Mouse (Mus musculus) megakaryocyte-erythroid progenitor cell, adult 5-6 weeks (primary cell): ENCODE results near the gene Uvrag. TPM values are rescaled to one million over a fixed set of nuclear protein-coding genes. Genes with fewer than 3 reads are reported as not detected.
"Not testable (repeated sequence)": the region's sequence is repeated elsewhere in the genome, so short reads cannot be mapped to it uniquely, and the experiment has no call there.

Source experiments
- ATAC-seq: replicated peaks from 2 replicates; pipeline ENCODE4 v1.8.0; 2016; ENCODE audit warnings: mild to moderate bottlenecking, inconsistent platforms; ENCODE audit not compliant: severe bottlenecking, poor library complexity, low FRiP score, low TSS enrichment
- total RNA-seq, 2 experiments: library from RNA; stranded (forward) in 1 of 2; stranded (reverse) in 1 of 2; fragments of 200-1000, 215-1000 nt in 1 of 2; fragments of >200 nt in 1 of 2; fragmentation: Nextera tagmentation in 1 of 2; gene quantifications; 2 replicates each; pipeline ENCODE4 v1.2.3; 2014 to 2017

Gene Uvrag
- total RNA-seq, 2 experiments from 2014 or later, result 15.0 to 16.2 TPM

GRCm38 (mm10) chr7:98996791-98997190, 144.2 kb downstream of the Uvrag start:
- ATAC-seq, result no peak

DNA sequence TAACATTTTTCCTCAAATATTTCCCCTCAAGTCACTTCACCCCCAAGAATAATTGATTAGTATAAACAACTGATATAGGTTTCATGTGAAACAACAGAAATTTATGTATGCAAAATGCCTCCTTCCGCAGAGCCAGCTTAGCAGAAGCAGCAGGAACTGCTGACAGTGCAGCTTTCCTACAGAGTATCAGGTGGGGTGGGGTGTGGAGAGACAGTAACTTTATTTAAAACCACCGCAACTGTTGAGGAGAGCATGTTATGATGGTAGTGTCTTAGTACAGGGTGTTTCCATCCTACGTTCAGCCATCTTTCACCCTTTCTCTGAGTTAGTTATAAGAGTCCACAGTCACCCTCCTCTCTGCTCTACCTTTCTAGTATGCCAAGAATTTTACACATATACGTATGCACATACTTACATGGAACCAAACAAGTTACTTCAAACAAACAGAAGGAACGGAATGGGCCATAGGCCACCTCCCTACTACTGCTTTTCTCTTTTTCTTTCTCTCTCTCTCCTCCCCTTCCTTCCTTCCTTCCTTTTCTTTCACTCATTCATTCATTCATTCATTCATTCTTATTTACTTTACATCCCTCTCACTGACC, 145.7 kb downstream of the Uvrag start:
- no peak for ATAC-seq

- no peak for ATAC-seq
These were observed 146.8 kb downstream of the Uvrag start for GRCm38 (mm10) chr7:98994137-98994536.

GRCm38 (mm10) chr7:98993395-98993794, 147.5 kb downstream of the Uvrag start:
- no peak for ATAC-seq

DNA sequence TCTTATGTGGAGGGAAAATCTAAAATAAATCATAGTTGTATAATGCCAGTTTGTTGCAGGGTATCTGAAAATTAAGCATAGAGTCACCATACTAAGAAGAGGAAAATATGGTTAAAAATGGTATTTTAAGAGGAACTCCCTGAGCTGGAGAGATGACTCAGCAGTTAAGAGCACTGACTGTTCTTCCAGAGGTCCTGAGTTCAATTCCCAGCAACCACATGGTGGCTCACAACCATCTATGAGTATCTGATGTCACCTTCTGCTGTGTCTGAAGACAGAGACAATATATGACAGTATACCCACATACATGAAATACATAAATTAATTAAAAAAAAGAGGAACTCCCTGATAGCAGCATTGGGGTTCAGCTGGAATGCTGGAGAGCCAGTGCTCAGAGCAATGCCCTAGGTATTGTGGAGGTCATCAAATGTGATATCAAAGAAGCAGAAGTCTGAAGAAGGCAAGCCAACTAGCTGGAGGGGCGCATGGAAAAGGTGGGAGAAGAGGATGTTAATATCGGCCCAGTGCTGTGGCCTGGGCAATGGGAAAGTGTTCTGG, 149.7 kb downstream of the Uvrag start:
- ATAC-seq, result no peak

DNA sequence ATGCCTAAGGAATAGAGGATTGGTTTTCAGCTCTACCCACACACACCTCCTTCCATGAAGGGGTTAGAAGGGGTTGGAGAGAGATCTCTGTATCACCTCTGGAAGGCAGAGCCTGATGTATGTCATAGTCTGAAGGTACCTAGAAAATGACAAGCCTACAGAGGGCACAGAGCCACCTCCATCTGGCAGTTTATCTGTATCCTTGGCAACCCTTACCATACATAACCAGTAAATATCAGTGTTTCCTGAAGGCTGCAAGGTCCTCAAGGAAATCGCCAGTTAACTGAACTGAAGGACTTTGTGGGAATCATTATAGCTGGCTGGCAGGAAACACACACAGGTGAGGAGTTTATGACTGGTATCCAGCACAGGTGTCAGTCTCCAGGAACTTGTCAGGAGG, 150.4 kb downstream of the Uvrag start:
- no peak for ATAC-seq

DNA sequence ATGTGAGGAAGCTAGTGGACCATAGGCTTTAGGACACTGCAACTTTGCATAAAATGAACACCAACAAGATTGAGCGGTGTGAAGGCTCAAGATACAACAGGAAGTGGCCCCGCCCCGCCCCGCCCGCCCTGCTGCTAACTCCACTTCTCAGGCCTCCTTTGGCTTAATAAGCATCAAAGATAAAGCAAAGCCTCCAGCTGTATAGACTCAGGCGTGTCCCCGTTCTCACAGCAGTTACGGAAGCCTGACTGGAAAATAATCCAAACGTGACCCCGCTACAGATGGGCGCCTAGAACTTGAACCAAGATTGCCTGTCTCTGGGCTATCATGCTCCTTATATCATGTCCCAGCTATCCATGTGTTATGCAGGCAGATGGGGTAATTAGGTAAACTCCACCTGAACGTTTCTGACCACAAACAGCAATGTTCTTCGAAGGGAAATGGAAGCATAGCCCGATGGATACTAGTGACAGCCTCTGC, 153.9 kb downstream of the Uvrag start:
- peak; percentile 77 for ATAC-seq

- ATAC-seq, result no peak
These were observed 155.0 kb downstream of the Uvrag start for GRCm38 (mm10) chr7:98985935-98986334.

DNA sequence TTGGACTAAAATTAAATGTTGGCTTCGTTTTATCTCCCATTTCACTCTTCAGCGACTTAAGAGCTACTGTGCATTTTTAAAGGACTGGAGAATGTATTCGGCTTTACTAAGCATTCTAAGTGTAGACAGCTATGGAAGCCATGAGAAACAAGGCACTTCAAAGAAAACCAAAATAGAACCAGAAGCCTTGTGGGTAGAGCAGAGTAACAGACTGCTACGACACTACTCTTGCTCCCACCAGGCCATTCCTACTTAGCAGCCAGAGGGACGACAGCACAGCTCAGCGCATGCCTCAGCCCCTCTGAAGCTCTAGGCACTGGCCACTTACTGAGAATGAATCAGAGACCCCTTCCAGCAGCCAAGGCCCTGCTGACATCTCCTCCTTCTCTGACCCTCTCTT, 155.5 kb downstream of the Uvrag start:
- no peak for ATAC-seq

DNA sequence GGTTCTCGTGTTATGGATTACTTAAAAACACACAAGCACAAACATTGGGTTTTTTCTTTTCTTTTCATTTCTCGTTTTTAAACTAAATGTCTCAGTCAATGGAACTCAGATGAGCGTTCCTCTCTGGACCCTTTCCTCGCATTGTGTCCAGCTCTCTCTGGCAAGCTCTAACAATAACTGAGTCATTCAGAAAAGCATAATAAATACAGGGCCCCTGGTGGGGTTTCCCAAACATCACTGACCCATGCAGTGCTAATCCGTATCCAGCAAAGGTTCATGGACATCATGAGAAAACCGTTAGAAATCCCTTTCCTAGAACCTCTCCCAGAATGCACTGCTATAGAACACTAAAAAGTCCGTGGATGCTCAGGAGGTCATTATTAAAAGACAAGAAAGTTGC, 156.6 kb downstream of the Uvrag start:
- no peak for ATAC-seq

DNA sequence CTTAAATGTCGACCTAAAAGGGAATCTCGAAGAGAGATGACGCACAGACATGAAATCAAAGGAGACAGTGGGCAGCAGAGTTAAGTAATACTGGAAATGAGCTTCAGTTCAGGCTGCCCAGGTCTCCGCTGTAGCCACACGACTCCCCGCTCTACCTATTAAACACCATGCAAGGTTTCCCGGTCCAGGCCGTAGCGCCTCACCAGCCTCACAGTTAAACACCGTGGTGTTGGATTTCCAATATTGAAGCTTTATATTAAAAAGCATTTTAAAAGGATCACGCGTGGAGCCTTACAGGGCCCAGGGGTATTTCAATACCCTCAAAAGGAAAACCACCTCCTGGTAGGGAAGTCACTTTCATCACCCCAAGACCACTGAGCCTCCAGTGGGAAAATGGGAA, 157.9 kb downstream of the Uvrag start:
- ATAC-seq, result no peak

DNA sequence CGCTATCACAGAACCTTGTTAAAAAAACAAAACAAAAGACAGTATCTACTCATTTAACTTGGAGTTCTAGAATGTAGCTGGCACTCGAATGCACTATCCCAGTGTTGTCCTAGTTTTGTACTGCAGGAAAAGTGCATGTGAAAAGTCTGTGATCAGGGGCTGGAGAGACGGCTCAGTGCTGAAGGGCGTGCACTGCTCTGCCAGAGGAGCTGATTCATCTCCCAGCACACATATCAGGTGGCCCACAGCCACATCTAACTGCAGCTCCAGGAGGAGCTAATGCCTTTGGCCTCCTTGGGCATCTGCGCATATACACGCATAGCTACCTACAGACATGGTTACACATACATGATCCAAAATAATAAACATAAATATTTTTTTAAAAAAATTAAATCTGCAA, 159.5 kb downstream of the Uvrag start:
- ATAC-seq, result peak; percentile 90

DNA sequence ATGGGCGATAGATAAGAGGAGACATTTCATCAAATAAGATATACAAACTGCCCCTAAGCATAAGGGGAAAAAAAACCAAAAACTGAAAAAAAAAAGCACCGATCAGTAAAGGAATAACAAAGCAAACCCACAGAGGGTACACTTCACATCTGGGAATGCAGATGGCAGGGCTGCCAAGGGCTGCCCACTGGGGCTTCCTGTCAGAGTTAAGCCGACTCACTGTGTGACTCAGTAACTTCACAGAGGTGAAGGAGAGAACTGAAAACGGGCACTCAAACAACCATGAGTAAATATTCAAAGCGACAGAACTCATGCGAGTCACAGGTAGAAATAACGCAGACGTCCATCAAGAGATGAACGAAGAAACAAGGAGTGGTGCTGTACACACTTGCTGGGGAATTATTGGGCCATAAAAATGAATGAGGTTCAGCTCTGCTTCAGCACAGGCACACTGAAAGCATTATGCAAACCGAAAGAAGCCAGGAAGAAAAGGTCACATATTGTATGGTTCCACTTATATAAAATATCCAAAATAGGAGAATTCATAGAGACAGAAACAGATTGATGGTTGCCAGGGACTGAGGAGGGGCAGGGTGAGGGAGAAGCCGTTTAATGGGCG, 164.0 kb downstream of the Uvrag start:
- ATAC-seq, result peak; percentile 60; the same call in 1 of the 2 replicates

DNA sequence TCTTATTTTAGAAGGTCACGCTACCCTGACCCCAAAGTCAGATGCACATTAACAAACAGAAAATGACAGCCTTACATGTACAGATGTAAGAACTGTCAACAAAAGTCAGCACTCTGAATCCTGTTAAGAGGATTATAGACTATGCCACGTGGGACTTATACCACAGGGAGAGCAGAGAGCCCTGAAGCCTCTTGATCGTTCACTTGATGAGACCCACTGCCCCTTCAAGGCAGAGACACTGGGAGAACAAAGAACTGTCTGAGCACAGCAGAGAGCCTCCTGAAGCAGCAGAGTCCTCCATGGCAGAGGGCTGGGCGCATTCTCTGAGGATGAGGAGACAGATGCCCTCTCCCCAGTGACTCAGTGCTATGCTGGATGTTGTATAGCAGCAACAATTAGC, 166.4 kb downstream of the Uvrag start:
- no peak for ATAC-seq

DNA sequence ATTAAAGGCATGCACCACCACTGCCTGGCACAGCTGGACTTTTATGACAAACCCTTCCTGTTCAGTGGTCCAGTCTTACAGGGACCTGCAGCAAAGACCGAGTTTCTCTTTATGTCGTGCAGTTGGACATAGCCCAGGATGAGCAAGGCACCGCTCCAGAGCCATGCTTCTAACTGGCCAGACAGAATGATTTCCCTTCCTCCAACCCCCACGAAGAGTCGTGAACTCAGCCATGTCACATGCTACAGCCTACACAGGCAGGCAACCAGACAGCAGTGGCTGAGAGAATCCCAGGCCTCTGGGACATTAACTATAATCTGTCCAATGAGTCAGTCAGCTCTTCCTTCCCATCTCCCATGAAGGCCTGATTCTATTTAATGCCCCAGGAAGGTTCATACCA, 170.2 kb downstream of the Uvrag start:
- ATAC-seq, result no peak

DNA sequence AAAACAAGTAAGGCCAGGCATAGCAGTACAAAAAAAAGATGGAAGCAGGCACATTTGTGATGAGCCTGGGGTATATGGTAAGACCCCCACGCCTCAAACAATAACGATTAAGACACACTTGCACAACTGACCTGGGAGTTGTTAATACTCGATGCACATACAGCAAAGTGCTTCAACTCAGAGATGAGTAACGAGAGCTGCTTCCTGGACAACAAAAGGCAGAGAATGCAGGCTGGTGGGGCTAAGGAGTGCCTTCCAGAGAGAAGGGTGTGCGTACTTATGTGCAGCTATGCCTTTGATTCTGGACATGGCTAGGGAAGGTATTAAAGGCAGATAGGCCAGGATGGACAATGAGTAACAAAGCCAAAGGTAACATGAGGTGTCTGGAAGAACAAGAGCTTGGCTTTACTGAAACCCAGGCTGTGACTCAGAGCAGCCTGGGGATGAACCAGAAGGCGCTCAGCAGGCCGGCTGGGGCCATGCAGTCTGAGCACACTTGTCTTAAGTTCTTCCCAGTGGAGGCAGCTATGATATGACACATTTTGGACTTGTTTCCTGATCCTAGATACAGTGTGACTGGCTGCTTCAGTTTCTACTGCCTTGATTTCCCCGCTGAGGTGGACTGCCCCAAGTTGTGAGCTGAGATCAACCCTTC, 172.1 kb downstream of the Uvrag start:
- ATAC-seq, result no peak

DNA sequence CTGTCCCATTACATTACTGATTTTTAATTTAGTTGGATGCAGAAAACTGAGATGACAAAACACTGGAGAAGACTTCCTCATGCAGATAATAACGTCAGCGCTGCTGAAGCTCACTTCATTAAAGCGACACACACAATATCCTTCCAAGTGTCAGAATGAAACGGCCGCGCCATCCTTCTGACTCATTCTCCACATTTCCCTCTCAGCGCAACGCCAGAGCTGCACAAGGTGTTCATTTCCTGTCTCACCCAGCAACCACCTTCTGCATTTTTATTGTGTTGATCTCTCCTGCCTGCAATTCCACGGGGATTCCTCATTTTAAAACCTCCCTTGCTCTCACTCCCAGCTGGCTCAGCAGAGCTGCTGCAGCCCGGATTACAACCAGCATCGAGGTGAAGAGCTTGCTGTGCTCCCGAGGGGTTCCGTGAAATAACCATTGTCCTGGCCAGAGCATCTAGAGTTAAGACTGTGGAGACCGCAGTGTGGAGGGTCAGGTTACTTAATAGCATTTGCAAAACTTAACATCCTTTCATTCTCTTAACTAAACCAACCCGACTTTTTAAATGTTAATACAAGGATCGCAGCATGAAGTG, 172.8 kb downstream of the Uvrag start:
- no peak for ATAC-seq

DNA sequence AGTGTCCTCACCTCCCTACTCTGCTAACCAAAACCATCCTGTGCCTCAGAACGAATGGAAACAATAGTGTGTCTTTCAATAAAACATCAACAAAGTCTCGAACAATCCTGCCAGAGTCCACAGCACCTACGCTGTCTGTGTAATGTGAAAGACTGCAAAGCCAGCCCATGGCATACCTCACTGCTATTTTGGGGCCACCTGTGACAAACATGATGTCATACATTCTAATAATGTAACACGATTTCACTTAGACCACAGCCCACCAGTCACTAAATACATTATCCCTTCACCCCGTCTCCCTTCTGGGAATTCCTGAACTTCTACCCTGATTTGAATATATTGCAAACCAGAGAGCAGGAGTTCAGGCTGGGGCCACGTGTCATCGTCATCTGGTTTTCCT, 173.3 kb downstream of the Uvrag start:
- ATAC-seq, result no peak

DNA sequence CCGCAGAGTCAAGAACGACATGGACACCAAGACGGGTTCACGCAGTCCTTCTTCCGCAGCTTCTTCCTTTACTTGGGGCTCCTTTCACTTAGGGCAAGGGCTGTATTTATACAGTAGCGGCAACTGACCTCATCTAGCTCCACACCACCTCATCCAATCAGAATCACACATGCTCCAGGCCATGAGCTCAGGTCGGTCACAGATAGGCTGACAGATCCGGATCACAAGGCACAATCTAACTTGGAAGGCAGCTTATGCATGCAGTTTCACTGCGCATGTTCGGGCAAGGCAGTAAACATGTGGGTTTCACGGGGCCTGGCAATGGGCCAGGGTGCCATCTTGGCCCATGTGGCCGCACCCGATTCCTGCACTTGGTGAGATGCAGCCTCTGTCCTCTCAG, 177.4 kb downstream of the Uvrag start:
- not testable (repeated sequence) for ATAC-seq

- ATAC-seq, result peak; percentile 89
These were observed 178.2 kb downstream of the Uvrag start for GRCm38 (mm10) chr7:98962547-98963311.
